Mouse (Mus musculus) midbrain, embryonic 12.5 days (tissue): ENCODE measurements around the gene Casq1. TPM values are rescaled to one million over a fixed set of nuclear protein-coding genes. Genes with fewer than 3 reads are reported as not detected.

Source experiments
- ATAC-seq: fragments of 200-750 bp; cut with Nextera tagmentation; 2 replicates; pipeline ENCODE4 v1.8.0; 2017; ENCODE audit warnings: low read depth, moderate TSS enrichment, moderate library complexity; ENCODE audit not compliant: low FRiP score
- H3K27ac ChIP-seq: fragments of 300-500 bp; sonication (generic); replicated peaks from 2 replicates; pipeline ENCODE4 v1.5.1; 2016; ENCODE audit warnings: mild to moderate bottlenecking
- H3K27me3 ChIP-seq: fragments of 300-500 bp; sonication (generic); 2 replicates; pipeline ENCODE4 v1.6.1; 2016; ENCODE audit warnings: mild to moderate bottlenecking
- H3K36me3 ChIP-seq: fragments of 300-500 bp; sonication (generic); 2 replicates; pipeline ENCODE4 v1.6.1; 2016
- H3K4me1 ChIP-seq: fragments of 300-500 bp; sonication (generic); 2 replicates; pipeline ENCODE4 v1.6.1; 2016
- H3K4me2 ChIP-seq: fragments of 300-500 bp; sonication (generic); replicated peaks from 2 replicates; pipeline ENCODE4 v1.6.1; 2016; ENCODE audit warnings: mild to moderate bottlenecking, moderate library complexity
- H3K4me3 ChIP-seq: fragments of 300-500 bp; sonication (generic); 2 replicates; pipeline ENCODE4 v1.5.1; 2016; ENCODE audit warnings: mild to moderate bottlenecking
- H3K9ac ChIP-seq: fragments of 300-500 bp; sonication (generic); replicated peaks from 2 replicates; pipeline ENCODE4 v1.6.1; 2016; ENCODE audit warnings: mild to moderate bottlenecking, moderate library complexity
- H3K9me3 ChIP-seq: fragments of 300-500 bp; sonication (generic); 2 replicates; pipeline ENCODE4 v1.6.1; 2016; ENCODE audit warnings: mild to moderate bottlenecking
- WGBS: fragments of 180-500 bp; shearing (Covaris S2); methylation state at CpG from one replicate; pipeline ENCODE4 v1.1.7; 2016; 5-methylcytosine and 5-hydroxymethylcytosine counted together
- polyA plus RNA-seq: library from polyadenylated mRNA; unstranded; fragments of >200 nt; fragmentation: Nextera tagmentation; extraction: Ambion mirVana; gene quantifications from 2 replicates; pipeline ENCODE4 v1.2.1, GENCODE M21; 2016

The Casq1 gene
- polyA plus RNA-seq, 1 experiment from 2014 or later: 2.1 TPM

GRCm38 (mm10) chr1:172172381-172172780, 47.3 kb downstream of the Casq1 start:
- Histone ChIP-seq H3K9ac (no peak overlapping the region), H3K36me3 (peaks cover 86% of the 10 kb centered on the region), H3K4me3 (no peak overlapping the region), H3K4me2 (no peak overlapping the region), H3K9me3 (no peaks in the 10 kb centered on the region), H3K27ac (no peak overlapping the region), H3K27me3 (no peaks in the 10 kb centered on the region), H3K4me1 (no peaks in the 10 kb centered on the region)
- no peak for ATAC-seq
- WGBS: 94% methylated on average over 21 of the region's 21 CpGs

- no peak for ATAC-seq
- Histone ChIP-seq H3K27me3 (no peaks in the 10 kb centered on the region), H3K4me2 (no peak overlapping the region), H3K9me3 (no peaks in the 10 kb centered on the region), H3K9ac (no peak overlapping the region), H3K4me1 (no peaks in the 10 kb centered on the region), H3K36me3 (peaks cover 87% of the 10 kb centered on the region), H3K4me3 (no peak overlapping the region), H3K27ac (no peak overlapping the region)
- 99% methylated on average over 5 of the region's 5 CpGs for WGBS
These were observed 49.9 kb downstream of the Casq1 start for GRCm38 (mm10) chr1:172169809-172170208.

- Histone ChIP-seq H3K4me3 (no peak overlapping the region), H3K27me3 (no peaks in the 10 kb centered on the region), H3K36me3 (peaks cover 68% of the 10 kb centered on the region), H3K4me2 (no peak overlapping the region), H3K9ac (no peak overlapping the region), H3K4me1 (no peaks in the 10 kb centered on the region; the same call in 1 of the 2 replicates), H3K9me3 (no peaks in the 10 kb centered on the region), H3K27ac (no peak overlapping the region)
- no peak for ATAC-seq
- 75% methylated on average over 5 of the region's 5 CpGs for WGBS
These were observed 51.8 kb downstream of the Casq1 start for GRCm38 (mm10) chr1:172167911-172168310.

- H3K4me2 ChIP-seq: no peak overlapping the region
- peaks cover 28% of the 10 kb centered on the region for H3K36me3 ChIP-seq
- H3K27me3 ChIP-seq: no peaks in the 10 kb centered on the region
- no peaks in the 10 kb centered on the region for H3K9me3 ChIP-seq
- WGBS: 90% methylated on average over 6 of the region's 6 CpGs
- no peak overlapping the region for H3K9ac ChIP-seq
- H3K4me3 ChIP-seq: no peak overlapping the region
- no peak overlapping the region for H3K27ac ChIP-seq
- ATAC-seq: no peak
- H3K4me1 ChIP-seq: no peaks in the 10 kb centered on the region; the same call in 1 of the 2 replicates
These were observed 56.7 kb downstream of the Casq1 start for GRCm38 (mm10) chr1:172162959-172163358.

- 93% methylated on average over 1 of the region's 1 CpGs for WGBS
- no peak; the same call in 1 of the 2 replicates for ATAC-seq
These were observed 57.7 kb downstream of the Casq1 start for GRCm38 (mm10) chr1:172162009-172162408.

GRCm38 (mm10) chr1:172160508-172160907, 59.2 kb downstream of the Casq1 start:
- no peak for ATAC-seq
- peaks cover 17% of the 10 kb centered on the region for H3K36me3 ChIP-seq
- no peaks in the 10 kb centered on the region; the same call in 1 of the 2 replicates for H3K4me1 ChIP-seq
- H3K27ac ChIP-seq: no peak overlapping the region
- no peaks in the 10 kb centered on the region for H3K9me3 ChIP-seq
- no peak overlapping the region for H3K4me3 ChIP-seq
- no peaks in the 10 kb centered on the region for H3K27me3 ChIP-seq
- H3K4me2 ChIP-seq: no peak overlapping the region
- H3K9ac ChIP-seq: no peak overlapping the region

More at GRCm38 (mm10) chr1:172162009-172162408, 57.7 kb downstream of the Casq1 start:
- Histone ChIP-seq H3K36me3 (peaks cover 18% of the 10 kb centered on the region), H3K9me3 (no peaks in the 10 kb centered on the region), H3K4me3 (no peak overlapping the region), H3K9ac (no peak overlapping the region), H3K4me2 (no peak overlapping the region), H3K27ac (no peak overlapping the region), H3K27me3 (no peaks in the 10 kb centered on the region), H3K4me1 (no peaks in the 10 kb centered on the region; the same call in 1 of the 2 replicates)

GRCm38 (mm10) chr1:172159970-172160369, 59.7 kb downstream of the Casq1 start:
- no peak overlapping the region for H3K4me2 ChIP-seq
- no peaks in the 10 kb centered on the region for H3K9me3 ChIP-seq
- 74% methylated on average over 4 of the region's 4 CpGs for WGBS
- H3K9ac ChIP-seq: no peak overlapping the region
- no peaks in the 10 kb centered on the region; the same call in 1 of the 2 replicates for H3K4me1 ChIP-seq
- no peak for ATAC-seq
- H3K27ac ChIP-seq: no peak overlapping the region
- H3K4me3 ChIP-seq: no peak overlapping the region
- H3K36me3 ChIP-seq: peaks cover 22% of the 10 kb centered on the region
- no peaks in the 10 kb centered on the region for H3K27me3 ChIP-seq

Other genes with a start within 250 kb of the Casq1 start
- 56.9 and 60.9 TPM in 2 replicates for gene Vangl2, start 191.4 kb downstream of the Casq1 start, polyA plus RNA-seq
- gene Nhlh1, start 162.3 kb downstream of the Casq1 start, polyA plus RNA-seq: 11.1 and 11.5 TPM in 2 replicates
- gene Copa, start 137.3 kb downstream of the Casq1 start, polyA plus RNA-seq: 219 and 220 TPM in 2 replicates
- 123 and 128 TPM in 2 replicates for gene Ncstn, start 137.1 kb downstream of the Casq1 start, polyA plus RNA-seq
- 168 and 185 TPM in 2 replicates for gene Pex19, start 93.1 kb downstream of the Casq1 start, polyA plus RNA-seq
- 130 and 133 TPM in 2 replicates for gene Dcaf8, start 71.8 kb downstream of the Casq1 start, polyA plus RNA-seq
- 350 and 356 TPM in 2 replicates for gene Pea15a, start 13.1 kb downstream of the Casq1 start, polyA plus RNA-seq
- gene Atp1a4, start 38.5 kb upstream of the Casq1 start, polyA plus RNA-seq: not detected in 2 replicates
- gene Igsf8, start 41.8 kb upstream of the Casq1 start, polyA plus RNA-seq: 103 and 106 TPM in 2 replicates
- 12.8 and 13.2 TPM in 2 replicates for gene Atp1a2, start 78.2 kb upstream of the Casq1 start, polyA plus RNA-seq
- 1.7 and 2.7 TPM in 2 replicates for gene Kcnj9, start 109.5 kb upstream of the Casq1 start, polyA plus RNA-seq
- gene Kcnj10, start 121.3 kb upstream of the Casq1 start, polyA plus RNA-seq: 0.64 and 0.85 TPM in 2 replicates
- 10.7 and 11.4 TPM in 2 replicates for gene Pigm, start 156.7 kb upstream of the Casq1 start, polyA plus RNA-seq